Mouse (Mus musculus): ENCODE measurements around the gene Cntn3.

- no peak for TF ChIP-seq CTCF (IDR thresholded peaks at IDR 0.05; ENCODE audit: borderline replicate concordance, insufficient read depth, low read depth, low read length)
- TF ChIP-seq POLR2A (IDR thresholded peaks at IDR 0.05; ENCODE audit: borderline replicate concordance, insufficient read depth, low read length), result no peak
Observed at GRCm38 (mm10) chr6:102565228-102565627, 7.7 kb downstream of the Cntn3 start.

Data from cerebellum, adult 2 months (tissue).